Mouse (Mus musculus): Measurements from ENCODE around the gene Zfp598.
"Not testable (repeated sequence)": the region's sequence is repeated elsewhere in the genome, so short reads cannot be mapped to it uniquely, and the experiment has no call there.

Zfp598 gene

GRCm38 (mm10) chr17:24648731-24649377 lies 20.6 kb upstream of the Zfp598 start:
- DNase-seq, result no peak

GRCm38 (mm10) chr17:24649581-24650069 lies 19.9 kb upstream of the Zfp598 start:
- peak; percentile 21 to 27 for DNase-seq

- DNase-seq, result no peak
Observed at GRCm38 (mm10) chr17:24650070-24650616, 19.3 kb upstream of the Zfp598 start, which contains the start of gene Slc9a3r2. Gene Slc9a3r2 (minus strand): TSS chr17:24650327.

GRCm38 (mm10) chr17:24650766-24651165 lies 18.7 kb upstream of the Zfp598 start:
- DNase-seq, result no peak

- DNase-seq, result no peak
Observed at GRCm38 (mm10) chr17:24651835-24652234, 17.7 kb upstream of the Zfp598 start.

- peak; percentile 84 for DNase-seq
Observed at GRCm38 (mm10) chr17:24653967-24654710, 15.3 kb upstream of the Zfp598 start.

GRCm38 (mm10) chr17:24654969-24655368 lies 14.5 kb upstream of the Zfp598 start:
- DNase-seq, result no peak

GRCm38 (mm10) chr17:24658017-24658758 lies 11.3 kb upstream of the Zfp598 start, which contains the start of gene Npw:
Gene Npw (minus strand): TSS chr17:24658457.
- DNase-seq, result peak; percentile 33 to 40

- DNase-seq, result not testable (repeated sequence)
Observed at GRCm38 (mm10) chr17:24667011-24667410, 2.5 kb upstream of the Zfp598 start.

GRCm38 (mm10) chr17:24667416-24667815 lies 2.1 kb upstream of the Zfp598 start:
- DNase-seq, result peak; percentile 71 to 74

- not testable (repeated sequence) for DNase-seq
Observed at GRCm38 (mm10) chr17:24669214-24669544, 308 bp upstream of the Zfp598 start.

- DNase-seq, result no peak
Observed at GRCm38 (mm10) chr17:24670246-24670844, 858 bp downstream of the Zfp598 start.

GRCm38 (mm10) chr17:24671346-24671745 lies 1.9 kb downstream of the Zfp598 start:
- DNase-seq, result no peak

- DNase-seq, result no peak
Observed at GRCm38 (mm10) chr17:24672141-24672540, 2.7 kb downstream of the Zfp598 start.

- no peak for DNase-seq
Observed at GRCm38 (mm10) chr17:24674277-24674676, 4.8 kb downstream of the Zfp598 start.

- DNase-seq, result peak; percentile 82 to 86
Observed at GRCm38 (mm10) chr17:24676187-24676586, 6.7 kb downstream of the Zfp598 start.

GRCm38 (mm10) chr17:24676877-24677276 lies 7.4 kb downstream of the Zfp598 start:
- no peak for DNase-seq

- DNase-seq, result no peak
Observed at GRCm38 (mm10) chr17:24677500-24678080, 8.1 kb downstream of the Zfp598 start.

GRCm38 (mm10) chr17:24686514-24686913 lies 17.0 kb downstream of the Zfp598 start:
- peak; percentile 72 to 78 for DNase-seq

GRCm38 (mm10) chr17:24687146-24687595 lies 17.7 kb downstream of the Zfp598 start:
- DNase-seq, result peak; percentile 66 to 68

- DNase-seq, result no peak
Observed at GRCm38 (mm10) chr17:24687599-24687998, 18.1 kb downstream of the Zfp598 start.
